In the genomic region with DNA sequence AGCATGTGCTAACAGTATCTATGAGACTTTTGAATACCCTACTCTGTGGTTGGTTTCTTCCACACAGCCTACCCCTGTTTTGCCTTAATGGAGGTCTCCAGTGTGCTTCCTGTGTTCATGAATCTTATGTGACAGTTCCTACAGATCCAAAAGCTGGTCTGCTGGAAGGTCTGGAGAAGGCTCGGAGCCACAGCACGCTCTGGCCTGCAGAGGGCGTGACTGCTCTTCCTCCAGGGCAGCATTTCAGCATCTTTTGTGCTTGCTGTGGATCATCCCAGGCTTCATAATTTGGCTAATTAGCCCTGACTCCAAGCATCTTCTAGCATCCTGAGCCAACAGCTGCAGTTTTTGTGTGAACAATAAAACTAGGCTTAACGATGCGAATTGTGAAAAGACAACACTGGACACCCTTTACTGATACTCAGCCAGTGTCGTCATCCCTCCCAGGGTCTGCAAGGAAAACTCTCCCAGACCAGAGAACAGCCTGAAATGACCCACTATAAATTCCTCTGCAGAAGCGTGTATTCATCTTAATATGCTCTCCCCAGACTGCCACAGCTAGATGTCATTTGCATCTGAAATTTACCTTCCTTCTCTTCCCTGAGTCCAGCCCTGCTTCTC, we compare ENCODE assay signal across 10 mouse cellular contexts. TPM values are rescaled to one million over a fixed set of nuclear protein-coding genes. Genes with fewer than 3 reads are reported as not detected.
DNase-seq lines count a peak whose midpoint lies in the region; ATAC-seq and TF ChIP-seq lines count a peak whose summit lies in the region.
"Had no signal": no experiment of that assay in that cellular context is flagged by ENCODE, and none has a peak within 500 bp of the region (broad histone marks: within the 10 kb centered on the region; RNA-seq: fewer than 3 reads in every experiment).

No protein-coding gene starts in this region.

- H3K36me3 ChIP-seq in kidney, embryonic 16.5 days (ENCODE audit: insufficient read depth, low read length): no peaks in the 10 kb centered on the region
- H3K36me3 ChIP-seq in kidney, adult 2 months (ENCODE audit: control insufficient read depth, insufficient read depth, low read length): no peaks in the 10 kb centered on the region
- no peaks in the 10 kb centered on the region for H3K36me3 ChIP-seq in forebrain, embryonic 12.5 days (replicated peaks)
- H3K36me3 ChIP-seq in heart, adult 2 months (ENCODE audit: control insufficient read depth, insufficient read depth, low read length): no peaks in the 10 kb centered on the region
- H3K36me3 ChIP-seq: G1E; limb, embryonic 15.5 days had no signal

- H3K27me3 ChIP-seq in kidney, embryonic 16.5 days (ENCODE audit: insufficient read depth, low read length): no peaks in the 10 kb centered on the region
- no peaks in the 10 kb centered on the region for H3K27me3 ChIP-seq in kidney, adult 2 months (replicated peaks; ENCODE audit: control insufficient read depth, insufficient read depth, low read length)
- H3K27me3 ChIP-seq in forebrain, embryonic 12.5 days: no peaks in the 10 kb centered on the region
- H3K27me3 ChIP-seq in heart, adult 2 months (ENCODE audit: control insufficient read depth, insufficient read depth, low read length): no peaks in the 10 kb centered on the region
- H3K27me3 ChIP-seq: limb, embryonic 15.5 days had no signal

- H3K27ac ChIP-seq in kidney, embryonic 16.5 days (ENCODE audit: low read length): no peak overlapping the region
- no peak overlapping the region for H3K27ac ChIP-seq in kidney, adult 2 months (ENCODE audit: insufficient read depth, low read depth, low read length)
- peak overlapping the region; percentile 56; the same call in 1 of the 2 replicates for H3K27ac ChIP-seq in forebrain, embryonic 12.5 days
- H3K27ac ChIP-seq in heart, adult 2 months: no peak overlapping the region
- H3K27ac ChIP-seq: limb, embryonic 15.5 days had no signal

- no peak for TF ChIP-seq CTCF in kidney, adult 2 months (conservative IDR thresholded peaks at IDR 0.05; ENCODE audit: insufficient read depth, insufficient read length, low read depth, low read length)
- no peak for TF ChIP-seq CTCF in heart, adult 2 months (IDR thresholded peaks at IDR 0.05)

- no peak overlapping the region for H3K4me3 ChIP-seq in kidney, embryonic 16.5 days (ENCODE audit: low read length)
- H3K4me3 ChIP-seq in kidney, adult 2 months (ENCODE audit: insufficient read depth, low read depth, low read length): no peak overlapping the region
- H3K4me3 ChIP-seq in forebrain, embryonic 12.5 days (replicated peaks): no peak overlapping the region
- no peak overlapping the region for H3K4me3 ChIP-seq in heart, adult 2 months
- H3K4me3 ChIP-seq: limb, embryonic 15.5 days had no signal

- no peak for DNase-seq in kidney, adult 2 months
- peak; percentile 21 to 38 for DNase-seq in layer of hippocampus, postnatal 36 days
- DNase-seq in right cerebral cortex, adult 2 months (ENCODE audit: low spot score in 2 of 2): peak; percentile 27 to 32
- DNase-seq in spleen, postnatal 10 days (ENCODE audit: low spot score in 2 of 2): no peak
- no peak for DNase-seq in heart, adult 2 months
- DNase-seq in thymus, postnatal 25 days: no peak

- TF ChIP-seq POLR2A in kidney, adult 2 months (IDR thresholded peaks at IDR 0.05; ENCODE audit: low read depth, low read length): no peak
- no peak for TF ChIP-seq POLR2A in heart, adult 2 months (IDR thresholded peaks at IDR 0.05; ENCODE audit: insufficient read depth, low read depth, low read length)

- intact Hi-C loops in heart, adult 2 months (cut with DNase I): no loop called here

- 34% methylated on average over 7 of the region's 7 CpGs for WGBS in kidney, embryonic 16.5 days
- WGBS in kidney, adult 2 months: 34% methylated on average over 7 of the region's 7 CpGs
- WGBS in forebrain, embryonic 12.5 days: 40% methylated on average over 7 of the region's 7 CpGs
- WGBS in heart, adult 2 months: 82% methylated on average over 7 of the region's 7 CpGs

- H3K79me2 ChIP-seq in heart, adult 2 months (replicated peaks; ENCODE audit: control insufficient read depth, insufficient read depth, low read length): no peaks in the 10 kb centered on the region

- peak; percentile 70; the same call in 1 of the 2 replicates for ATAC-seq in kidney, embryonic 16.5 days (ENCODE audit: low FRiP score, low TSS enrichment)
- no peak; the same call in 1 of the 2 replicates for ATAC-seq in forebrain, embryonic 12.5 days (ENCODE audit: low FRiP score)

- H3K9ac ChIP-seq in kidney, embryonic 16.5 days (replicated peaks; ENCODE audit: low read length): no peak overlapping the region
- no peak overlapping the region for H3K9ac ChIP-seq in forebrain, embryonic 12.5 days
- H3K9ac ChIP-seq in heart, adult 2 months (ENCODE audit: low read depth, low read length): no peak overlapping the region
- H3K9ac ChIP-seq: limb, embryonic 15.5 days had no signal

- H3K4me1 ChIP-seq in kidney, embryonic 16.5 days (ENCODE audit: insufficient read depth, low read length): no peaks in the 10 kb centered on the region
- no peaks in the 10 kb centered on the region for H3K4me1 ChIP-seq in kidney, adult 2 months (ENCODE audit: control insufficient read depth, insufficient read depth, low read length)
- peaks cover 9% of the 10 kb centered on the region for H3K4me1 ChIP-seq in forebrain, embryonic 12.5 days
- H3K4me1 ChIP-seq in heart, adult 2 months (ENCODE audit: control insufficient read depth, insufficient read depth, low read length): no peaks in the 10 kb centered on the region
- H3K4me1 ChIP-seq: limb, embryonic 15.5 days had no signal

- TF ChIP-seq EP300 in heart, adult 2 months (IDR thresholded peaks at IDR 0.05; ENCODE audit: insufficient read depth, low read depth, low read length): no peak

- peaks cover 2% of the 10 kb centered on the region; the same call in 1 of the 2 replicates for H3K9me3 ChIP-seq in kidney, embryonic 16.5 days (ENCODE audit: low read length)
- no peaks in the 10 kb centered on the region for H3K9me3 ChIP-seq in forebrain, embryonic 12.5 days
- H3K9me3 ChIP-seq: G1E; limb, embryonic 15.5 days had no signal

- no peak overlapping the region for H3K4me2 ChIP-seq in kidney, embryonic 16.5 days (replicated peaks; ENCODE audit: low read depth, low read length)
- no peak overlapping the region for H3K4me2 ChIP-seq in forebrain, embryonic 12.5 days
- H3K4me2 ChIP-seq: limb, embryonic 15.5 days had no signal

RNA-seq across cellular contexts. Expression of gene Gm17728, which starts 6.6 kb away (rescaled TPM):
- not detected in 2 replicates for polyA plus RNA-seq in kidney, embryonic 16.5 days (2015; fragmentation: Nextera tagmentation; extraction: Ambion mirVana)
- polyA plus RNA-seq in kidney, adult 2 months (2012; rRNA removed): not detected in 2 replicates
- polyA plus RNA-seq in forebrain, embryonic 12.5 days (2016; fragmentation: Nextera tagmentation; extraction: Ambion mirVana): not detected in 2 replicates
- not detected for total RNA-seq in layer of hippocampus, postnatal 36 days (2021)
- not detected for total RNA-seq in heart, adult 2 months (2021)
- not detected in 2 replicates for polyA plus RNA-seq in heart, adult 2 months (2012; rRNA removed)
- total RNA-seq: G1E had no signal
- polyA plus RNA-seq: G1E; limb, embryonic 15.5 days had no signal

Comparison
In these comparisons a context has a peak if more than half of its experiments do, and no peak if none do; other contexts are left out.
1. DNase-seq: peak in layer of hippocampus, postnatal 36 days (2 of 2) and right cerebral cortex, adult 2 months (2 of 2); none in kidney, adult 2 months (single experiment), spleen, postnatal 10 days (0 of 2), heart, adult 2 months (0 of 2) and thymus, postnatal 25 days (single experiment).